Comparison of ENCODE assay signal across 28 mouse cellular contexts in genomic region chr1:59901082-59901876, GRCm38 (mm10). TPM values are rescaled to one million over a fixed set of nuclear protein-coding genes. Genes with fewer than 3 reads are reported as not detected.
DNase-seq lines count a peak whose midpoint lies in the region; ATAC-seq and TF ChIP-seq lines count a peak whose summit lies in the region.
"Had no signal": no experiment of that assay in that cellular context is flagged by ENCODE, and none has a peak within 500 bp of the region (broad histone marks: within the 10 kb centered on the region; RNA-seq: fewer than 3 reads in every experiment).

No protein-coding gene starts in this region.

- DNase-seq in heart, postnatal 0 days (ENCODE audit: low spot score), result no peak
- DNase-seq in heart, postnatal 4 days, result no peak
- no peak for DNase-seq in G1E (ENCODE audit: low spot score)
- peak; percentile 75 for DNase-seq in c-Kit-positive CD71-positive TER-119-negative erythroid progenitor cells, embryonic 14.5 days (ENCODE audit: low read depth)
- peak; percentile 53 for DNase-seq in liver, embryonic 13.5 days
- DNase-seq in cerebellum, postnatal 25 days, result no peak
- no peak for DNase-seq in frontal cortex, adult 2 months (ENCODE audit: extremely low spot score in 1 of 2, low spot score in 1 of 2)
- DNase-seq: adrenal gland, postnatal 25 days; cerebellum, adult 8-10 months; embryo, embryonic 11 days; kidney, adult 18-20 months; kidney, postnatal 10 days; layer of hippocampus, postnatal 36 days; lung, adult 18-20 months; lung, postnatal 14 days; midbrain, embryonic 14.5 days; retina, postnatal 1 day; right cerebral cortex, postnatal 25 days; thymus, postnatal 25 days had no signal

- peak overlapping the region; percentile 69; the same call in 1 of the 2 replicates for H3K27ac ChIP-seq in heart, postnatal 0 days (ENCODE audit: low read depth)
- peak overlapping the region; percentile 53; the same call in 1 of the 2 replicates for H3K27ac ChIP-seq in liver, embryonic 13.5 days
- H3K27ac ChIP-seq: embryonic facial prominence, embryonic 12.5 days; hindbrain, embryonic 10.5 days; hindbrain, embryonic 15.5 days; neural tube, embryonic 15.5 days; stomach, embryonic 15.5 days had no signal

- H3K4me1 ChIP-seq in heart, postnatal 0 days (ENCODE audit: control insufficient read depth, insufficient read depth), result peaks cover 4% of the 10 kb centered on the region; the same call in 1 of the 2 replicates
- H3K4me1 ChIP-seq in G1E (ENCODE audit: insufficient read depth, low read depth, low read length), result peaks cover 95% of the 10 kb centered on the region
- H3K4me1 ChIP-seq in liver, embryonic 13.5 days (replicated peaks), result peaks cover 77% of the 10 kb centered on the region
- H3K4me1 ChIP-seq: embryonic facial prominence, embryonic 12.5 days; hindbrain, embryonic 15.5 days; neural tube, embryonic 15.5 days had no signal

- no peak for TF ChIP-seq EP300 in heart, postnatal 0 days (IDR thresholded peaks at IDR 0.05; ENCODE audit: low read depth)

- WGBS in heart, postnatal 0 days, result 81% methylated on average over 5 of the region's 5 CpGs
- 32% methylated on average over 5 of the region's 5 CpGs for WGBS in liver, embryonic 13.5 days (ENCODE audit: insufficient replicate concordance)

- no peak overlapping the region for H3K4me2 ChIP-seq in heart, postnatal 0 days (ENCODE audit: low read depth, low read length)
- H3K4me2 ChIP-seq in liver, embryonic 13.5 days, result peak overlapping the region; percentile 1; the same call in 1 of the 2 replicates
- H3K4me2 ChIP-seq: embryonic facial prominence, embryonic 12.5 days; heart, embryonic 11.5 days; hindbrain, embryonic 15.5 days; neural tube, embryonic 15.5 days; stomach, embryonic 15.5 days had no signal

- H3K27me3 ChIP-seq in heart, postnatal 0 days (ENCODE audit: control insufficient read depth, insufficient read depth, low read length), result no peaks in the 10 kb centered on the region
- no peaks in the 10 kb centered on the region for H3K27me3 ChIP-seq in G1E (ENCODE audit: insufficient read depth, low read length)
- no peaks in the 10 kb centered on the region for H3K27me3 ChIP-seq in liver, embryonic 13.5 days
- H3K27me3 ChIP-seq: embryonic facial prominence, embryonic 12.5 days; hindbrain, embryonic 15.5 days; neural tube, embryonic 15.5 days; stomach, embryonic 15.5 days had no signal

- no peak for TF ChIP-seq CTCF in heart, postnatal 0 days (IDR thresholded peaks at IDR 0.05; ENCODE audit: low read depth)
- no peak for TF ChIP-seq CTCF in G1E (IDR thresholded peaks at IDR 0.05; ENCODE audit: low read depth, low read length)

- no peaks in the 10 kb centered on the region for H3K9me3 ChIP-seq in heart, postnatal 0 days (replicated peaks; ENCODE audit: control insufficient read depth, low read length)
- no peaks in the 10 kb centered on the region for H3K9me3 ChIP-seq in G1E (replicated peaks)
- H3K9me3 ChIP-seq in liver, embryonic 13.5 days (replicated peaks), result no peaks in the 10 kb centered on the region
- H3K9me3 ChIP-seq: embryonic facial prominence, embryonic 12.5 days; hindbrain, embryonic 10.5 days; hindbrain, embryonic 15.5 days; neural tube, embryonic 15.5 days; stomach, embryonic 15.5 days had no signal

- no peak for ATAC-seq in heart, postnatal 0 days (ENCODE audit: insufficient read depth, low read depth)
- peak; percentile 36 for ATAC-seq in G1E (ENCODE audit: extremely low read depth, insufficient number of reproducible peaks, low FRiP score, poor library complexity, severe bottlenecking)
- peak; percentile 81 for ATAC-seq in liver, embryonic 13.5 days (ENCODE audit: low read depth)
- ATAC-seq: CD4-positive, CD25-positive, alpha-beta regulatory T cell, adult 4 months; forebrain, embryonic 14.5 days; inflammation-experienced regulatory T-cells, adult 6 months had no signal

- no peak overlapping the region for H3K4me3 ChIP-seq in heart, postnatal 0 days (ENCODE audit: low read depth, low read length)
- no peak overlapping the region; the same call in 1 of the 2 replicates for H3K4me3 ChIP-seq in G1E (ENCODE audit: low read depth, low read length)
- H3K4me3 ChIP-seq in liver, embryonic 13.5 days (replicated peaks), result no peak overlapping the region
- H3K4me3 ChIP-seq: embryonic facial prominence, embryonic 12.5 days; hindbrain, embryonic 10.5 days; hindbrain, embryonic 15.5 days; neural tube, embryonic 15.5 days; stomach, embryonic 15.5 days had no signal

- H3K9ac ChIP-seq in heart, postnatal 0 days (replicated peaks; ENCODE audit: low read depth, low read length), result no peak overlapping the region
- H3K9ac ChIP-seq in liver, embryonic 13.5 days, result no peak overlapping the region
- H3K9ac ChIP-seq: embryonic facial prominence, embryonic 12.5 days; hindbrain, embryonic 15.5 days; neural tube, embryonic 15.5 days; stomach, embryonic 15.5 days had no signal

- no peaks in the 10 kb centered on the region for H3K36me3 ChIP-seq in heart, postnatal 0 days (replicated peaks; ENCODE audit: control insufficient read depth, insufficient read depth, low read length)
- no peaks in the 10 kb centered on the region for H3K36me3 ChIP-seq in G1E (replicated peaks)
- no peaks in the 10 kb centered on the region for H3K36me3 ChIP-seq in liver, embryonic 13.5 days
- H3K36me3 ChIP-seq: embryonic facial prominence, embryonic 12.5 days; hindbrain, embryonic 10.5 days; hindbrain, embryonic 15.5 days; neural tube, embryonic 15.5 days; stomach, embryonic 15.5 days had no signal

RNA-seq across cellular contexts. Expression of gene Fam117b, which starts 11.5 kb away (rescaled TPM):
- 7.3 and 7.7 TPM in 2 replicates for total RNA-seq in heart, postnatal 0 days (2014; rRNA removed; ENCODE audit: low replicate concordance)
- polyA plus RNA-seq in heart, postnatal 0 days (2015; fragmentation: Nextera tagmentation; extraction: Ambion mirVana), result 2.3 and 2.4 TPM in 2 replicates
- 10 to 100 TPM; 12.1 to 13.1 TPM for total RNA-seq in heart, postnatal 4 days (2021)
- 119 and 126 TPM in 2 replicates for total RNA-seq in G1E (2014; fragmentation: Nextera tagmentation)
- 73.9 and 84.8 TPM in 2 replicates for total RNA-seq in G1E (2017)
- polyA plus RNA-seq in G1E (2012), result 62.7 and 71.4 TPM in 2 replicates
- 2.5 and 2.9 TPM in 2 replicates for polyA plus RNA-seq in liver, embryonic 13.5 days (2015; fragmentation: Nextera tagmentation; extraction: Ambion mirVana)
- 27.2 and 28.2 TPM in 2 replicates for polyA plus RNA-seq in frontal cortex, adult 2 months (2012; rRNA removed)

Comparison
In these comparisons a context has a peak if more than half of its experiments do, and no peak if none do; other contexts are left out.
1. DNase-seq: peak in c-Kit-positive CD71-positive TER-119-negative erythroid progenitor cells, embryonic 14.5 days (single experiment) and liver, embryonic 13.5 days (single experiment); none in heart, postnatal 0 days (single experiment), heart, postnatal 4 days (single experiment), G1E (single experiment), cerebellum, postnatal 25 days (0 of 2) and frontal cortex, adult 2 months (0 of 2).